Mouse (Mus musculus): ENCODE measurements around the gene Vwf. TPM values are rescaled to one million over a fixed set of nuclear protein-coding genes. Genes with fewer than 3 reads are reported as not detected.

Gene Vwf
- polyA plus RNA-seq, 1 experiment: not detected

DNA sequence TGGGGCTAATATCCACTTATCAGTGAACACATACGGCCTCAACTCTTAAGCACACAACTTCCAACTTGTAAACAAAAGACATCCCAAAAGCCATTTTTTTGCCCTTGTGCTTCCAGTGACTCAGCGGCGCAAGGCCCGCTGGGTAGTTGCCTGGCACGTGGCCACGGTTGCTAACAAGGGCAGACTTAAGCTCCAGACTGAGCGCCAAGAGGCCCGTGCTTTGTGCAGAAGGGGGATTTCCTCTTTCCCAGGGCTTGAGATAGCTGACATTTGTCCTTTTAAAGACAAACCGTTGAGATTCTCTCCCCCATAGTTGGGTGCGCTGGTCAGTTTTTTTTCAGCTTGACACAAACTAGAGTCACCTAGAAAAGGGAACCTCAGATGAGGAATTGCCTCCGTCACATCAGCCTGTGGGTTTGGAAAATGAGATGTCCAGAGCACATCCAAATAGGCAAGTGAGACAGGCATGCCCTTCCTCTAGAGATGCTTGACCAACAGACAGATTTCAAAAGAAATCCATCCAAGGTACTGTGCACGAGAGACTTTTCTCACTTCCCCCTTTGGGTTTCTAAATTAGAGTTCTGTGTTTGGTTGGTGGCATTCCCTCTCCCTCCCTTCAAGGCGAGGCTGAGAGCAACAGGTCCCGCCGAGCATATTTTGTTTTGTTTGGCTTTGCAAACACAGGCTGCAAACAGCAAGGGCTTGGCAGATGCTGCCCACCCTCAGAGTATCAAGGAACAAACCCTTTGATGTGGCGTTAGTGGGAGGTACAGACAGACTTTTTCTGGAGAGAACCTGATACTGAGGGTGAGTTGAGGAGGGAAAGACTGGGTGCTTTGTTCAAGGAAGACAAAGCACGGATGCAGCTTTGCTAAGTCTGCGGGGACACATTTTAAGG, 26.0 kb downstream of the Vwf start:
- TF ChIP-seq GATA1 (IDR thresholded peaks at IDR 0.05; ENCODE audit: low read length): no peak

DNA sequence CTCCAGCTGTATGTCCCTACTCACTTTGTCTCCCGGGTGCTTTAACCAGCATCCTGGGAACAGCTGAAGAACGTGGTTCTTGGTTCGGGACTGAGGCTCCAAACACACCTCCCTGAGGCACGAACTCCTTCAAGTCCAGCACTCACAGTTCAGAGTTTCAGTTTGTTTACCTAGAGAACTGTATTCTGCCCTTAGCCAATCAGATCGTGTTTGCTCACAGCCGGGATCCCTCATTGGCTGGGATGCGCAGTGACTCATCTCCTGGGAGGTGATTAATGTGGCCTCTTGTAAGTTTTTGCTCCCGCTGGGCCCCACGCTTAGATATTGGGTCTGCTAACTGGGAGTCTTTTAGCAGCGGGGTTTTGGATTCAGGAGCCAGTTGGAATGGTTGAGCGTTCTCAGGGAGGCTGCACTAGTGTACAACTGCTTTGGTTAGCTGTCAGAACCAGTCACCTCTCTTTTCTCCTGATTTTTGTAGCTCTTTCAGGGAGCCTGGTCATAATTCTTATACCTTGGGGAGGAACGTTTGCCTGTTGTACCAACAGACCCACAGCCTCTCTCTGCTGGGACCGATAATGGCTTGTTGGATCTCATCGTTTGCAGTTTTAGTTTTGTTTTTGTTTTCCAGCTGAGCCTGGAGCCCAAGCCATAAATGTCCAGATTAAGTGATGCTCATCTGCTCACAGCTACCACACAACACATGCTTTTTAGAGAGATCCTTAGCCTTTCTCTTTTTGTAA, 26.8 kb downstream of the Vwf start:
- TF ChIP-seq GATA1 (IDR thresholded peaks at IDR 0.05; ENCODE audit: low read length): no peak

DNA sequence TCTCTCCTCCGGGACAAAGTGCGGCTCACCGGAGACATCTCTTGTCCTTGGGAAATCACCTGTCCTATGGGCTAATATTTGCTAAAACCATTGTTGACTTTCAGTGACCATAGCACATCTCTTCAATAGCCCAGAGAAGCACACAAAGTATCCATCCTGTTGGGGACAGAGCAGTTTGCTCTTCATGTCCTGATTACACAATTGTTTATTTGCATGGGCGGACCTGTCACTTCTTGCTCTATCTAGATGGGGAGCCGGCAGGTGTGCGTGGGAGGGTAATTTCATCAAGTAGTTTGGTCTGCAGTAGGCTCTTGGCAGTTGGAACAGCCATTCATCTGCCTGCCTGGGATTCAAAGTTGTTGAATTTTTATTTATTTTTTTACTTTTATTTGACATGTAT, 28.5 kb downstream of the Vwf start:
- TF ChIP-seq GATA1 (IDR thresholded peaks at IDR 0.05; ENCODE audit: low read length): no peak

DNA sequence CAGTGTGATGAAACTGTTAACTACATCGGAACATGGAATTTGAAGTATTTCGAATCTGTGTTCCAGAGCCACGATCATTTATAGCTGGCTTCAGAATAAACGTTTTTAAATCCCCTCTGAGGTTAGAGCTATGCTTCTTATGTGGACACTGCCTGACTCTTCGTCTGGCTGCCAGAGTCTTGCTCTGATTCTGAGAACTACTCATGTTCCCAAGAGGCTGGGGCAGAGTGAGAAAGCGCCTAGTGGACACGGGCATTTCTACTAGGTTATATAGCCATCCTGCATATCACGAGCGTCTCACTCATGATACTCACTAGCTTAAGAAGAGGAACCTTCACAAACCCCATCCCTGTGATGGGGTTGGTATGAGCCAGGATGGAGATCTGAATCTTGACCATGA, 30.7 kb downstream of the Vwf start:
- no peak for TF ChIP-seq GATA1 (IDR thresholded peaks at IDR 0.05; ENCODE audit: low read length)

DNA sequence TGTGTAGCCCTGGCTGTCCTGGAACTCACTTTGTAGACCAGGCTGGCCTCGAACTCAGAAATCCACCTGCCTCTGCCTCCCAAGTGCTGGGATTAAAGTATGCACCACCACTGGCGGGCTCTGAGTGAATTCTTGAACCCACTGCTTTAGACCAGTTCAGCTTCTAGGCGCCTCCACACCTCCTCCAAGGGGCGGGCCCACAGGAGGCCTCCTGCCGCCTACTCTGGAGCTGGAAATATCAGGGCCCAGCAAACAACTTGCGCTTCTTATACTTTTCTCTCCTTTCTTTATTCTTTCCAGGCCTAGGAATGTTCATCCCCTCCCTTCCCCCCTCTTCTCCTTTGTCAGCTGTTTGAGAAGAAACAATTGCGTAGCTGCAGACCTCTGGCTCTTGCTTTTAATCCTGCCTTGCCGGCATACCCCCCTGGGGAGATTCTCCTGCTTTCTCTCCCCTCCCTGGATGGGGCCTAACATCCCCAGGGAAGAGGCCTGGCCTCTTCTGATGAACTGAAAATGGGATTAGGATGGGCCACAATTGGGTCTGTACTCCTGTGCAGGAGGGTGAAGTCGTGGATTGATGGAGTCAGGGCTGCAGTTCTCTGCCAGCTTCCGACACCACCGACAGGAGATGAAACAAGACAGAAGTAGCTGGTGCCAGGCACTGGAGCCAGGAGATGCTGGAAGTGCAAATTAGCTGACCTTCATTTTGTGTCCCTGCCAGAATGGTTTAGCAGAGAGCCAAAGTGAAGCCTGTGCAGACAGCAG, 31.5 kb downstream of the Vwf start:
- TF ChIP-seq GATA1 (IDR thresholded peaks at IDR 0.05; ENCODE audit: low read length): no peak

DNA sequence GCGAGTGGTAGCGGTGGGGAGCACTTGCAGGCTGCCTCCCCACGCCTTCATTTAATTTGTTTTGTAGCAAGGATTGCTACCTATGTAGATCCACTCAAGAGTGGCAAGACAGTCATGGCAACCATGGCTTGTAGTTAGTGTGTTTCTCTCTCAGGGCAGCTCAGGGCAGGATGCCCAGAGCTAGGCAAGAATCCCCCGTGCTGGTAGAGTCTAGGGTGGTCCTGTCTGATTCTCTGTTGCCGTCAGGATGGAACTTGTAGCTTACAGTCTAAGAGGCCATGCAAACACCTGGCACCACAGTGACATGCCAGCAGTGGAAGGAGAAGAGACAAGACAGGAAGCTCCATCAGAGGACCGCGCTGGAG, 32.1 kb downstream of the Vwf start:
- no peak for TF ChIP-seq GATA1 (IDR thresholded peaks at IDR 0.05; ENCODE audit: low read length)

DNA sequence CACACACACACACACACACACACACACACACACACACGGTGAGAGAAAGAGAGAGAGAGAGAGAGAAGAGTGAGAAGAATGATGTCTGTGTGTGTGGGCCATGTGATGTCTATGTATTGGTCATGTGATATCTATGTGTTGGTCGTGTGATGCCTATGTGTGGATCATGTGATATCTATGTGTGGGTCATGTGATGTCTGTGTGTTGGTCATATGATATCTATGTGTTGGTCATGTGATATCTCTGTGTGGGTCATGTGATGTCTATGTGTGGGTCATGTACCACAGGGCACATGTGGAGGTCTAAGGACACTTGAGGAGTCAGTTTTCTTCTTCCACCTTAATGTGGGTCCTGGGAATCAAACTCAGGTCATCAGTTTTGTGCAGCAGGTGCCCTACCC, 33.3 kb downstream of the Vwf start:
- TF ChIP-seq GATA1 (IDR thresholded peaks at IDR 0.05; ENCODE audit: low read length): no peak

DNA sequence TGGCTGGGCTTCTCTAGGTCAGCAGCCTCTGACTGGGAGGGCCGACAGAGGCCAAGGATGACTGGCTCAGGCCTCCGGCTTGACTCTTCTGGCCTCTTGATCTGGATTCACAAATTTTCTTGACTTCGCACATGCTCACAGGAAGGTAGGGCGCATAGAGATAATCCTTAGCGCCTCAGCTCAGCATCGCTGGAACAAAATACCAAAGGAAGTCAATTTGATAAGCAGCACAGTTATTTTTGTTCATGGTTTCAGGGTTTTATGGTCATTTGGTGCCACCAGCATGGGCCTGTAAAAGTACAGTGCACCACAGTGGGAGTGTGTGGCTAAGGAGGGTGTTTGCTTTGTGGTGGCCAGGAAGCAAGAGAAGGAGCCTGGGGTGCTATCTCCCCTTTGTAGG, 37.1 kb downstream of the Vwf start:
- TF ChIP-seq GATA1 (IDR thresholded peaks at IDR 0.05; ENCODE audit: low read length): no peak

DNA sequence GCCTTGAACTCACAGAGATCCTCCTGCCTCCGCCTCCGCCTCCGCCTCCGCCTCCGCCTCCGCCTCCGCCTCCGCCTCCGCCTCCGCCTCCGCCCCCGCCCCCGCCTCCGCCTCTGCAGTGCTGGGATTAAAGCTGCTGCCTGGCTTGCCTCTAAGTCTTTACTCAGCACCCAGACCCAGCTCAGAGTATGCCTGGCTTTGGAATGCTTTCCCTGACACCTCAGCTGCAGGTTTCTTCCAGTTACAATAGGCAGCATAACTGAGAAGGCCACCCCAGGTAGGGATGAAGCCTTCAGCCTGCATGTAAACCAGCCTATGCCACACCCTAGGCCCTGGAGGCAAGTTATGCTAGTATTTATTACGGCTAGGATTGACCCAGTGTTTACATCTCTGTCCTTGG, 37.7 kb downstream of the Vwf start:
- TF ChIP-seq GATA1 (IDR thresholded peaks at IDR 0.05; ENCODE audit: low read length): no peak

DNA sequence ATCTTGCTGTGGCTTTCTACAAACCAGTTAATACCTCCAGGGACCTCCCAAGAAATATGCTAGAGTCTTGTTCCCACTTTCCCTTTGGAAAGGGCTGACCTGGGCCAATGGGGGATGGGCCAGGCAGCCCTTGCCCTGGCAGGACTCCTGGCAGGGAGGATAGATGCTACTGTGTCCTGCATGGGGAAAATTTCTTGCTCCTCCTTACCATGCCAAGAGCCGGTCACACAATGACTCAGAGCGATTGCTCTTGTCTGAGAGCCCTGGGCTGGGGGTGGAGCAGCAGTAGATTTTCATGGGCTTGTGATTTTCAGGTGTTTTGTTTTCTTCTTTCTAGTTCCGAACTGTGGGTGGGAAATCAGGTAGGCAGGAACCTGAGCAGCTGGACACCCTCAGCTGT, 39.0 kb downstream of the Vwf start:
- no peak for TF ChIP-seq GATA1 (IDR thresholded peaks at IDR 0.05; ENCODE audit: low read length)

DNA sequence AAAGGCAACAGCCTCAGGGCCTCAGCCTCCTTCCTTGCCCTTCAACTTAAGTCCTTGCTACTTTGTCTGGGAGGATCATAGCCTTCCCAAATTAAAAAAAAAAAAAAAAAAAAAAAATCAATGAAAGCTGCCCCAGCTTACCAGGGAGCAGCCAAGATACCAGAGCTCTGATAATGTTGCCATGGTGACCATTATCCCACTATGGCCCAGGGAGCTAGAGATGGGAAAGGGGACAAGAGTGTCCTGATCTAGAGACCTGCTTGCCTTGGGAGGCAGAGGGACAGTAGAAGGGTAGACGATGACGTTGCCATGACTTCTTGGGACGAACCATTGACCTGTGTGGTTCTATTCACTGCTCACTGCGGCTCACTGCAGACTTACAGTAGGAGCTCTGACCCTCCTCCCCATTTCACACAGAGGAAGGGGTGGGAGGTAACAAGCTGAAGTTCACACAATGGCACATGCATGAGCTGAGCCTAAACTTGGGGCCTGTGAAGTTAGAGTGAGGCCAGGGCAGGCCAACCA, 39.5 kb downstream of the Vwf start:
- TF ChIP-seq GATA1 (IDR thresholded peaks at IDR 0.05; ENCODE audit: low read length): no peak

DNA sequence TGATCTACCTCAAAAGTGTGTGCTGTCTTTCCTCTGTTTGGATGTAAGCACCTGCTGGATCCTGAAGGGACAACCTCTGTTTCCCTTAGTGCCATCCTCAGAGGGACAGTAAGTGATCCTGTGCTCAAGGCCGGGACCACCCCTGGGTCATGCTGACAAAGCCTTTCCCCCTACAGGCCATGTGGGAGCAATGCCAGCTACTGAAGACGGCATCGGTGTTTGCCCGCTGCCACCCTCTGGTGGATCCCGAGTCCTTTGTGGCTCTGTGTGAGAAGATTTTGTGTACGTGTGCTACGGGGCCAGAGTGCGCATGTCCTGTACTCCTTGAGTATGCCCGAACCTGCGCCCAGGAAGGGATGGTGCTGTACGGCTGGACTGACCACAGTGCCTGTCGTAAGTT, 41.7 kb downstream of the Vwf start:
- no peak for TF ChIP-seq GATA1 (IDR thresholded peaks at IDR 0.05; ENCODE audit: low read length)

DNA sequence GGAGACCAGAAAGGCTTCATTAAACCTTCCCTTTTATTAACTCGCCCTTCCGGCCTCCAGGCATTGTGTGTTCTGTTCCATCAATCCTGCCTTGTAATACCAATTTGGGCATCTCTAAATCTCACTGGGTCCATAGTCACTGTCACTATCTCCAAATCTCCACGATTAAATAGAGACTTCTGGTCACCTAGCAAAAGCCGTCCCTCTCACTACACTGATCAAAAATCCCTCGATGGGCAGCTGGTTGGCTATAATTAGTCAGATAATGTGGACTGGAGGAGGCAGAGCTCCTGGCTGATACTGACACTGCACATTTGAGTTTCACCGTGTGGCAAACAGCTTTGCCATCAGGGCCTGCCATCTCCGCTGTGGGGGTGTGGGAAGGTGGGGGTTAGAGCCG, 42.5 kb downstream of the Vwf start:
- no peak for TF ChIP-seq GATA1 (IDR thresholded peaks at IDR 0.05; ENCODE audit: low read length)

DNA sequence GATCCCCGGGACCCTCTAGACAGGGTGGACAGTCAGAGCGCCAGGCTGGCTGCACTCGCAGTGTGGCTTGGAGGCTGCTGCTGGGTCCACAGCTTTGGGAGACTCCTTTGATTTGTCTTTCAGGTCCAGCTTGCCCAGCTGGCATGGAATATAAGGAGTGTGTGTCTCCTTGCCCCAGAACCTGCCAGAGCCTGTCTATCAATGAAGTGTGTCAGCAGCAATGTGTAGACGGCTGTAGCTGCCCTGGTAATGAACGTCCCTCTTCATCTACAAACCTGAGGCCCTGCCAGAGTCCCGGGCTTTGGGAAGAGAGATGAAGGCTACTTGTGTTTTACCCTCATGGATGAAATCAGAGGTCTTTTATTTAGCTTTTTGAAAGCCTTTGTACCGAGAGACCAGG, 43.5 kb downstream of the Vwf start:
- TF ChIP-seq GATA1 (IDR thresholded peaks at IDR 0.05; ENCODE audit: low read length): no peak

DNA sequence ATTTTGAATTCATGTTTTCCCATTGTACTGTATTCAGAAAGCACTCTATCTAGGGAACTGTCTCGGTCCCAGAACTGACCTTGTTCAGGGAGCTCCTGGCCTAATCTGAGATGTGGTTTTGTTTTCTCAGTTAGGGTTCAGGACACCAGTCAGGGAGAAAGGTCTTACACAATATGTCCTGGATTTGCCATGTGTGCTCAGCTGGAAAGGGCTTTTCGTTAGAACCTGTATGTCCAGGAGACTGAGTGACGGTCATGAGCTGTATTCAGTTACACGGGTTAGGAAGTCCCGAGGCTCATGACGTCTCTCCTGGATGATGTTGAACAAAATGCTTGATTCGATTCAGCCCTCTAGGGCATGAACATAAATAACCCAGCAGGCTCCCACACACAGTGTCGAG, 43.9 kb downstream of the Vwf start:
- TF ChIP-seq GATA1 (IDR thresholded peaks at IDR 0.05; ENCODE audit: low read length): no peak

Data from G1E-ER4 (cell line).